Mouse (Mus musculus): ENCODE results near the gene Fras1. TPM values are rescaled to one million over a fixed set of nuclear protein-coding genes. Genes with fewer than 3 reads are reported as not detected.

Fras1 gene
- polyA plus RNA-seq, 1 experiment = not detected

GRCm38 (mm10) chr5:96635146-96635862 is 261.5 kb downstream of the Fras1 start:
- TF ChIP-seq POLR2A (IDR thresholded peaks at IDR 0.05; ENCODE audit: insufficient read depth, low read depth, low read length) = no peak
- TF ChIP-seq CTCF (IDR thresholded peaks at IDR 0.05; ENCODE audit: insufficient read depth, low read depth, low read length) = no peak
- Histone ChIP-seq H3K27ac (ENCODE audit: insufficient read depth, low read depth, low read length) (no peak overlapping the region), H3K4me1 (ENCODE audit: control insufficient read depth, insufficient read depth, low read length) (peaks cover 5% of the 10 kb centered on the region), H3K4me3 (ENCODE audit: insufficient read depth, low read depth, low read length) (no peak overlapping the region)
- 58% methylated on average over 17 of the region's 17 CpGs for WGBS

GRCm38 (mm10) chr5:96635866-96636265 is 262.1 kb downstream of the Fras1 start:
- Histone ChIP-seq H3K4me3 (ENCODE audit: insufficient read depth, low read depth, low read length) (no peak overlapping the region), H3K27ac (ENCODE audit: insufficient read depth, low read depth, low read length) (no peak overlapping the region), H3K4me1 (ENCODE audit: control insufficient read depth, insufficient read depth, low read length) (peaks cover 5% of the 10 kb centered on the region)
- 69% methylated on average over 5 of the region's 5 CpGs for WGBS
- TF ChIP-seq POLR2A (IDR thresholded peaks at IDR 0.05; ENCODE audit: insufficient read depth, low read depth, low read length) (no peak), CTCF (IDR thresholded peaks at IDR 0.05; ENCODE audit: insufficient read depth, low read depth, low read length) (no peak)

- no peak overlapping the region for H3K27ac ChIP-seq (ENCODE audit: insufficient read depth, low read depth, low read length)
- 91% methylated on average over 6 of the region's 6 CpGs for WGBS
- no peak overlapping the region for H3K4me3 ChIP-seq (ENCODE audit: insufficient read depth, low read depth, low read length)
- H3K4me1 ChIP-seq (ENCODE audit: control insufficient read depth, insufficient read depth, low read length) = peaks cover 5% of the 10 kb centered on the region
- TF ChIP-seq CTCF (IDR thresholded peaks at IDR 0.05; ENCODE audit: insufficient read depth, low read depth, low read length) (no peak), POLR2A (IDR thresholded peaks at IDR 0.05; ENCODE audit: insufficient read depth, low read depth, low read length) (no peak)
These were observed 265.6 kb downstream of the Fras1 start for GRCm38 (mm10) chr5:96639213-96639910.

- Histone ChIP-seq H3K4me1 (ENCODE audit: control insufficient read depth, insufficient read depth, low read length) (no peaks in the 10 kb centered on the region), H3K4me3 (ENCODE audit: insufficient read depth, low read depth, low read length) (no peak overlapping the region), H3K27ac (ENCODE audit: insufficient read depth, low read depth, low read length) (no peak overlapping the region)
- TF ChIP-seq POLR2A (IDR thresholded peaks at IDR 0.05; ENCODE audit: insufficient read depth, low read depth, low read length) (no peak), CTCF (IDR thresholded peaks at IDR 0.05; ENCODE audit: insufficient read depth, low read depth, low read length) (no peak)
- 85% methylated on average over 2 of the region's 2 CpGs for WGBS
These were observed 267.5 kb downstream of the Fras1 start for GRCm38 (mm10) chr5:96641297-96641696.

- Histone ChIP-seq H3K27ac (ENCODE audit: insufficient read depth, low read depth, low read length) (no peak overlapping the region), H3K4me3 (ENCODE audit: insufficient read depth, low read depth, low read length) (no peak overlapping the region), H3K4me1 (ENCODE audit: control insufficient read depth, insufficient read depth, low read length) (no peaks in the 10 kb centered on the region)
- WGBS = 89% methylated on average over 4 of the region's 4 CpGs
- TF ChIP-seq POLR2A (IDR thresholded peaks at IDR 0.05; ENCODE audit: insufficient read depth, low read depth, low read length) (no peak), CTCF (IDR thresholded peaks at IDR 0.05; ENCODE audit: insufficient read depth, low read depth, low read length) (no peak)
These were observed 301.9 kb downstream of the Fras1 start for GRCm38 (mm10) chr5:96675676-96676075.

- WGBS = 48% methylated on average over 2 of the region's 2 CpGs
- TF ChIP-seq CTCF (IDR thresholded peaks at IDR 0.05; ENCODE audit: insufficient read depth, low read depth, low read length) (no peak), POLR2A (IDR thresholded peaks at IDR 0.05; ENCODE audit: insufficient read depth, low read depth, low read length) (no peak)
- Histone ChIP-seq H3K4me3 (ENCODE audit: insufficient read depth, low read depth, low read length) (no peak overlapping the region), H3K27ac (ENCODE audit: insufficient read depth, low read depth, low read length) (no peak overlapping the region), H3K4me1 (ENCODE audit: control insufficient read depth, insufficient read depth, low read length) (no peaks in the 10 kb centered on the region)
These were observed 303.7 kb downstream of the Fras1 start for GRCm38 (mm10) chr5:96677498-96677897.

GRCm38 (mm10) chr5:96681085-96681484 is 307.3 kb downstream of the Fras1 start:
- Histone ChIP-seq H3K4me3 (ENCODE audit: insufficient read depth, low read depth, low read length) (no peak overlapping the region), H3K4me1 (ENCODE audit: control insufficient read depth, insufficient read depth, low read length) (no peaks in the 10 kb centered on the region), H3K27ac (ENCODE audit: insufficient read depth, low read depth, low read length) (no peak overlapping the region)
- TF ChIP-seq POLR2A (IDR thresholded peaks at IDR 0.05; ENCODE audit: insufficient read depth, low read depth, low read length) (no peak), CTCF (IDR thresholded peaks at IDR 0.05; ENCODE audit: insufficient read depth, low read depth, low read length) (no peak)
- 67% methylated on average over 3 of the region's 3 CpGs for WGBS

- TF ChIP-seq CTCF (IDR thresholded peaks at IDR 0.05; ENCODE audit: insufficient read depth, low read depth, low read length) (no peak), POLR2A (IDR thresholded peaks at IDR 0.05; ENCODE audit: insufficient read depth, low read depth, low read length) (no peak)
- 88% methylated on average over 2 of the region's 2 CpGs for WGBS
- no peak overlapping the region for H3K27ac ChIP-seq (ENCODE audit: insufficient read depth, low read depth, low read length)
- no peaks in the 10 kb centered on the region for H3K4me1 ChIP-seq (ENCODE audit: control insufficient read depth, insufficient read depth, low read length)
- H3K4me3 ChIP-seq (ENCODE audit: insufficient read depth, low read depth, low read length) = no peak overlapping the region
These were observed 309.0 kb downstream of the Fras1 start for GRCm38 (mm10) chr5:96682777-96683176.

- no peaks in the 10 kb centered on the region for H3K4me1 ChIP-seq (ENCODE audit: control insufficient read depth, insufficient read depth, low read length)
- no peak overlapping the region for H3K4me3 ChIP-seq (ENCODE audit: insufficient read depth, low read depth, low read length)
- 63% methylated on average over 2 of the region's 2 CpGs for WGBS
- TF ChIP-seq CTCF (IDR thresholded peaks at IDR 0.05; ENCODE audit: insufficient read depth, low read depth, low read length) = no peak
- TF ChIP-seq POLR2A (IDR thresholded peaks at IDR 0.05; ENCODE audit: insufficient read depth, low read depth, low read length) = no peak
- no peak overlapping the region for H3K27ac ChIP-seq (ENCODE audit: insufficient read depth, low read depth, low read length)
These were observed 315.1 kb downstream of the Fras1 start for GRCm38 (mm10) chr5:96688885-96689284.

Data from olfactory bulb, adult 2 months (tissue).